Mouse (Mus musculus) right cerebral cortex, postnatal 25 days (tissue): ENCODE results near the gene Git1.
"Not testable (repeated sequence)": the region's sequence is repeated elsewhere in the genome, so short reads cannot be mapped to it uniquely, and the experiment has no call there.

Experiments
- DNase-seq: peaks from one replicate; pipeline ENCODE4 v3.0.0; 2022

Gene Git1

GRCm38 (mm10) chr11:77520601-77521529 is 27.5 kb downstream of the Git1 start:
- no peak for DNase-seq

DNA sequence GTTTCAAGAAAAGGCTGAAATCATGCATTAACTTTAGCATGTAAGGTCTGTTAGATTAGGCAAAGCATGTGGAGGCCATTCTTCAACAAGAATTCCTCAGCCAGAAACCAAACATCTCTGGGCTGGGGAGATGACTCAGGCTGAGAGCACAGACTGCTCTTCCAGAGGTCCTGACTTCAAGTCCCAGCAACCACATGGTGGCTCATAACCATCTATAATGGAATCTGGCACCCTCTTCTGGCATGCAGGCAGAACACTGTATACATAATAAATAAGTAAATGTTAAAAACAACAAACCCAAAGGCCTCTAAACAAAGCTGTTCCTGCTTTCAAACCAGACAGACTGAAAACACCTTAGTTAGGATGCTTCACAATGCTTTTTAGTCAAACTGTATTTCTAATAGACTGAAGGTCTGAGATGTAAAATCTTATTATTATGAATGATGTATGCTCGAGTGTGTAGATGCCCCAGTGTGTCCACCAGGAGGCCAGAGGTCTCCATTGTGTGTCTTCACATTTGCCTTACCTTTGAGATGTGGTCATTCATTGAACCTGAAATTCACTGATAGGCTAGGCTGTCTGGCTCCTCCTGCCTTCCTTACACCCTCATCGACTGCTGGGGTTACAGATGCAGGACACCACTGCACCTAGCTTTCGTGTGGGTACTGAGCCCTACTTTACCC is 32.6 kb downstream of the Git1 start:
- no peak for DNase-seq

GRCm38 (mm10) chr11:77528420-77528819 is 35.1 kb downstream of the Git1 start:
- DNase-seq: not testable (repeated sequence)

- no peak for DNase-seq
Measured at GRCm38 (mm10) chr11:77529644-77530043, 36.3 kb downstream of the Git1 start.

DNA sequence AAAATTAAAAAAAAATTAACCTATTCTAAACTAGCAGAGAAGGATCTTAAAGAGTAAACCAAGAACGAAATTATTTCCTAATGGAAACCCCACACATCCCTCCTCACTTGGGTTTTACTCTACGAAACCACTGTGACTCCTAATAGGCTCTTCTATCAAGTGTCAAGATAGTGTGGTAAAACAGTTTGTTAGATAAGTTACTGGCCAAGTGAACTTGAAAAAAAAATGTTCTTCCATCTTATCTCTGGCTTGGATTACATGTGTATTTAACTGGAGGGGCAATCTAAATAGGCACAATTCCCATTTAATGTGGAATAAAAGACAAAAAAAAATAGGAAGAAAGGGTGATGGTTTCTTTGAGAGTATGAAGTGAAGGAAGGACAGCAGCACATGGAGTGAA is 37.5 kb downstream of the Git1 start:
- DNase-seq: no peak

- DNase-seq: no peak
Measured at GRCm38 (mm10) chr11:77532202-77532846, 39.0 kb downstream of the Git1 start.

DNA sequence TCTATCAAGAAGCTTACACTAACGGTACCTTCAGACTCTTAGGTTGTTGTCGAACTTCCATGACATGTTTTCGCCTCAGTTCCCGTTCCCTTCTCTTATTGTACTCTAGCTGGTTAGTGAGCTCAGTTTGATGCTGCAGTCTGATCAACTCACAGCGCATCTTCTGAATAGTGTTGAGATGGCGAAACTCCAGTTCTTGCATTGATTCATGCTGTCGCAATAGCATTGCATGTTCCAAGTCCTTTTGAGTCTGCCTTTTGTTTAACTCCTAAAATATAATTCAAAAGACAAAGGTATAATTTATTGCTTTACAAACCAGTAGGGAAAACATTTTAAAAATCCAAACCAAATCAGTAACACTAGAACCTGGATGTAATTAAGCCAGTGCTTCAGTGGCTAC is 51.9 kb downstream of the Git1 start:
- no peak for DNase-seq
